Mouse (Mus musculus): ENCODE measurements around the gene Ndrg2. TPM values are rescaled to one million over a fixed set of nuclear protein-coding genes. Genes with fewer than 3 reads are reported as not detected.
"Not testable (repeated sequence)": the region's sequence is repeated elsewhere in the genome, so short reads cannot be mapped to it uniquely, and the experiment has no call there.

The Ndrg2 gene
- total and polyA plus RNA-seq, 2 experiments from 2014 or later, result 543 to 732 TPM

DNA sequence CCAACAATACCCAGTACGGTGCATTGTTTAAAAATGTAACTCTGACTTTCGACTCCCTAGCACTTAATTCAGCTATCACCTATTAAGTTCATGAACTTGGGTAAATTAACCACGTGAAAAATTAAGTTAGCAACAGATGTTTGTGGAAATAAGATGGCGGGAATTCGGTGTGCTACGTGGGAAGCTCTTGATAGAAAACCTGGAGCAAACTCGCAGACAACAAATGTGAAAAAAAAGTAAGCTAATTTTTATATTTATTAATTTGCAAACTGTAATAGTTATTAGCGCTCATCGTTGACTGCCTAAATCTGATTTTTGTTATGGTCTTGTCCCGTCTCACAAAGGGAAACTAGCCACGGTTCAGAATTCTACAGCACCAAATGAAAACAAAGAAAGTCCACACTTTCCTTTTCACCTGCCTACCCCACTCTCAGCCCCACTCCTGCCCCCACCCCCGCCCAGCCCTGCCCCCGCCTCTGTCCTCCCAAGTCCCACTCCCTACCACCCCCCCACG is 29.9 kb downstream of the Ndrg2 start:
- no peak for TF ChIP-seq CTCF (IDR thresholded peaks at IDR 0.05; ENCODE audit: low read depth)
- Histone ChIP-seq H3K4me2 (ENCODE audit: low read depth, low read length) (peak overlapping the region; percentile 64), H3K27ac (peak overlapping the region; percentile 60; the same call in 1 of the 2 replicates), H3K9ac (replicated peaks; ENCODE audit: low read length) (peak overlapping the region; percentile 46), H3K36me3 (ENCODE audit: insufficient read depth, low read length) (peaks cover 7% of the 10 kb centered on the region), H3K4me1 (ENCODE audit: insufficient read depth, low read length) (peaks cover 5% of the 10 kb centered on the region; the same call in 1 of the 2 replicates), H3K9me3 (ENCODE audit: low read length) (no peaks in the 10 kb centered on the region), H3K4me3 (ENCODE audit: low read length) (peak overlapping the region; percentile 61), H3K27me3 (ENCODE audit: insufficient read depth, low read length) (no peaks in the 10 kb centered on the region)
- ATAC-seq, result peak; percentile 0; the same call in 1 of the 2 replicates
- under 1% methylated on average over 14 of the region's 14 CpGs for WGBS
- DNase-seq (ENCODE audit: low spot score), result peak; percentile 57

- Histone ChIP-seq H3K27ac (peak overlapping the region; percentile 60; the same call in 1 of the 2 replicates), H3K27me3 (ENCODE audit: insufficient read depth, low read length) (no peaks in the 10 kb centered on the region), H3K4me2 (ENCODE audit: low read depth, low read length) (peak overlapping the region; percentile 64), H3K36me3 (ENCODE audit: insufficient read depth, low read length) (peaks cover 3% of the 10 kb centered on the region; the same call in 1 of the 2 replicates), H3K9ac (replicated peaks; ENCODE audit: low read length) (peak overlapping the region; percentile 46; the same call in 1 of the 2 replicates), H3K9me3 (ENCODE audit: low read length) (no peaks in the 10 kb centered on the region), H3K4me3 (ENCODE audit: low read length) (peak overlapping the region; percentile 61), H3K4me1 (ENCODE audit: insufficient read depth, low read length) (peaks cover 5% of the 10 kb centered on the region; the same call in 1 of the 2 replicates)
- TF ChIP-seq CTCF (IDR thresholded peaks at IDR 0.05; ENCODE audit: low read depth), result no peak; the same call in 1 of the 2 replicates
- DNase-seq (ENCODE audit: low spot score) (peak; percentile 87), ATAC-seq (peak; percentile 34)
- 0% methylated on average over 4 of the region's 4 CpGs for WGBS
Observed at GRCm38 (mm10) chr14:51883527-51884030, 30.4 kb downstream of the Ndrg2 start.

- no peak for ATAC-seq
- 89% methylated on average over 3 of the region's 3 CpGs for whole genome bisulfite sequencing
- Histone ChIP-seq H3K4me1 (ENCODE audit: insufficient read depth, low read length) (no peaks in the 10 kb centered on the region), H3K9ac (replicated peaks; ENCODE audit: low read length) (no peak overlapping the region), H3K4me3 (ENCODE audit: low read length) (no peak overlapping the region), H3K9me3 (ENCODE audit: low read length) (no peaks in the 10 kb centered on the region), H3K4me2 (ENCODE audit: low read depth, low read length) (no peak overlapping the region), H3K27me3 (ENCODE audit: insufficient read depth, low read length) (no peaks in the 10 kb centered on the region), H3K36me3 (ENCODE audit: insufficient read depth, low read length) (no peaks in the 10 kb centered on the region), H3K27ac (no peak overlapping the region)
- TF ChIP-seq CTCF (IDR thresholded peaks at IDR 0.05; ENCODE audit: low read depth), result no peak
- no peak for DNase-seq (ENCODE audit: low spot score)
Observed at GRCm38 (mm10) chr14:51877517-51877916, 36.4 kb downstream of the Ndrg2 start.

- Histone ChIP-seq H3K9ac (replicated peaks; ENCODE audit: low read length) (no peak overlapping the region), H3K4me1 (ENCODE audit: insufficient read depth, low read length) (no peaks in the 10 kb centered on the region), H3K27ac (no peak overlapping the region), H3K4me2 (ENCODE audit: low read depth, low read length) (no peak overlapping the region), H3K9me3 (ENCODE audit: low read length) (no peaks in the 10 kb centered on the region), H3K36me3 (ENCODE audit: insufficient read depth, low read length) (no peaks in the 10 kb centered on the region), H3K4me3 (ENCODE audit: low read length) (no peak overlapping the region), H3K27me3 (ENCODE audit: insufficient read depth, low read length) (no peaks in the 10 kb centered on the region)
- no peak for TF ChIP-seq CTCF (IDR thresholded peaks at IDR 0.05; ENCODE audit: low read depth)
- no peak for ATAC-seq
- no peak for DNase-seq (ENCODE audit: low spot score)
- 69% methylated on average over 9 of the region's 9 CpGs for WGBS
Observed at GRCm38 (mm10) chr14:51871741-51872140, 42.2 kb downstream of the Ndrg2 start.

GRCm38 (mm10) chr14:51870756-51871155 is 43.2 kb downstream of the Ndrg2 start:
- Histone ChIP-seq H3K4me1 (ENCODE audit: insufficient read depth, low read length) (no peaks in the 10 kb centered on the region), H3K4me3 (ENCODE audit: low read length) (no peak overlapping the region), H3K9me3 (ENCODE audit: low read length) (no peaks in the 10 kb centered on the region), H3K4me2 (ENCODE audit: low read depth, low read length) (no peak overlapping the region), H3K27ac (no peak overlapping the region), H3K27me3 (ENCODE audit: insufficient read depth, low read length) (no peaks in the 10 kb centered on the region), H3K36me3 (ENCODE audit: insufficient read depth, low read length) (no peaks in the 10 kb centered on the region), H3K9ac (replicated peaks; ENCODE audit: low read length) (no peak overlapping the region)
- no peak for ATAC-seq
- DNase-seq (ENCODE audit: low spot score), result no peak
- 71% methylated on average over 2 of the region's 2 CpGs for whole genome bisulfite sequencing
- TF ChIP-seq CTCF (IDR thresholded peaks at IDR 0.05; ENCODE audit: low read depth), result no peak

DNA sequence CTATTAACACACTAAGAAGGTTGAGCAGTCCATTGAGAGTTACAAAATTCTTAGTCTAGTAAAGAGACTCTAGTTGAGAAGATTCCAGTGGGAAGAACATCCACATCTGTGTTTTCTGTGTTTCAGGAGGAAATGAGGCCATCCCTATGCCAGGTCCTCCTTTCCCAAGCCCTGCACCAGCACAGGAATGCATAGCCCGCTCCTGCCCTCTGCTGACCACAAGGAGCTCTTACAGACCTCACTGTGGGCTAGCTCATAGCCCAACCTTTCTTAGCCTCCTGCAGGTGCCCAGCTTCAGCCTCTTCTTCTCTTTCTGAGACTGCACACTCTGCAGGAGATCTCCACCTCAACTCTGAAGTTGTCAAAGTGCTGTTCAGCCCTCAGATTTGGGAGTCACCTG is 50.4 kb downstream of the Ndrg2 start:
- H3K9ac ChIP-seq (replicated peaks; ENCODE audit: low read length); H3K9me3 ChIP-seq (ENCODE audit: low read length); H3K27ac ChIP-seq; H3K4me2 ChIP-seq (ENCODE audit: low read depth, low read length); H3K4me3 ChIP-seq (ENCODE audit: low read length); H3K36me3 ChIP-seq (ENCODE audit: insufficient read depth, low read length); H3K4me1 ChIP-seq (ENCODE audit: insufficient read depth, low read length); H3K27me3 ChIP-seq (ENCODE audit: insufficient read depth, low read length): not testable (repeated sequence)
- peak; percentile 51 for DNase-seq (ENCODE audit: low spot score)
- WGBS, result 0% methylated on average over 1 of the region's 1 CpGs
- ATAC-seq, result peak; percentile 72; the same call in 1 of the 2 replicates
- peak; percentile 73 for TF ChIP-seq CTCF (IDR thresholded peaks at IDR 0.05; ENCODE audit: low read depth)

GRCm38 (mm10) chr14:51855280-51855679 is 58.7 kb downstream of the Ndrg2 start:
- H3K27me3 ChIP-seq (ENCODE audit: insufficient read depth, low read length); DNase-seq (ENCODE audit: low spot score); H3K9me3 ChIP-seq (ENCODE audit: low read length); H3K36me3 ChIP-seq (ENCODE audit: insufficient read depth, low read length); H3K9ac ChIP-seq (replicated peaks; ENCODE audit: low read length); H3K4me3 ChIP-seq (ENCODE audit: low read length); H3K27ac ChIP-seq; H3K4me2 ChIP-seq (ENCODE audit: low read depth, low read length); H3K4me1 ChIP-seq (ENCODE audit: insufficient read depth, low read length); ATAC-seq: not testable (repeated sequence)
- WGBS, result 87% methylated on average over 7 of the region's 7 CpGs

Other genes starting within 250 kb of the Ndrg2 start
- not detected in 2 replicates for gene Gm17079, start 218.7 kb downstream of the Ndrg2 start, total RNA-seq (2014; rRNA removed)
- gene Gm17079, start 218.7 kb downstream of the Ndrg2 start, polyA plus RNA-seq (2015; fragmentation: Nextera tagmentation; extraction: Ambion mirVana), result not detected in 2 replicates
- not detected in 2 replicates for gene Gm5800, start 197.0 kb downstream of the Ndrg2 start, total RNA-seq (2014; rRNA removed)
- gene Gm5800, start 197.0 kb downstream of the Ndrg2 start, polyA plus RNA-seq (2015; fragmentation: Nextera tagmentation; extraction: Ambion mirVana), result not detected in 2 replicates
- not detected in 2 replicates for gene Ang4, start 140.6 kb downstream of the Ndrg2 start, total RNA-seq (2014; rRNA removed)
- not detected in 2 replicates for gene Ang4, start 140.6 kb downstream of the Ndrg2 start, polyA plus RNA-seq (2015; fragmentation: Nextera tagmentation; extraction: Ambion mirVana)
- not detected in 2 replicates for gene AY358078, start 114.1 kb downstream of the Ndrg2 start, total RNA-seq (2014; rRNA removed)
- gene AY358078, start 114.1 kb downstream of the Ndrg2 start, polyA plus RNA-seq (2015; fragmentation: Nextera tagmentation; extraction: Ambion mirVana), result not detected in 2 replicates
- gene Ear6, start 60.5 kb downstream of the Ndrg2 start, total RNA-seq (2014; rRNA removed), result not detected in 2 replicates
- gene Ear6, start 60.5 kb downstream of the Ndrg2 start, polyA plus RNA-seq (2015; fragmentation: Nextera tagmentation; extraction: Ambion mirVana), result not detected in 2 replicates
- gene Mettl17, start 29.3 kb downstream of the Ndrg2 start, total RNA-seq (2014; rRNA removed), result 33.1 and 41.9 TPM in 2 replicates
- gene Mettl17, start 29.3 kb downstream of the Ndrg2 start, polyA plus RNA-seq (2015; fragmentation: Nextera tagmentation; extraction: Ambion mirVana), result 61.8 and 72.5 TPM in 2 replicates
- gene Slc39a2, start 21.3 kb downstream of the Ndrg2 start, total RNA-seq (2014; rRNA removed), result 0.89 and 2.4 TPM in 2 replicates
- gene Slc39a2, start 21.3 kb downstream of the Ndrg2 start, polyA plus RNA-seq (2015; fragmentation: Nextera tagmentation; extraction: Ambion mirVana), result 0.61 and 0.64 TPM in 2 replicates
- gene Tppp2, start 4.3 kb upstream of the Ndrg2 start, total RNA-seq (2014; rRNA removed), result not detected in 2 replicates
- not detected in 2 replicates for gene Tppp2, start 4.3 kb upstream of the Ndrg2 start, polyA plus RNA-seq (2015; fragmentation: Nextera tagmentation; extraction: Ambion mirVana)
- gene Rnase13, start 8.6 kb upstream of the Ndrg2 start, total RNA-seq (2014; rRNA removed), result not detected in 2 replicates
- not detected in 2 replicates for gene Rnase13, start 8.6 kb upstream of the Ndrg2 start, polyA plus RNA-seq (2015; fragmentation: Nextera tagmentation; extraction: Ambion mirVana)
- 113 and 124 TPM in 2 replicates for gene Arhgef40, start 70.6 kb upstream of the Ndrg2 start, total RNA-seq (2014; rRNA removed)
- gene Arhgef40, start 70.6 kb upstream of the Ndrg2 start, polyA plus RNA-seq (2015; fragmentation: Nextera tagmentation; extraction: Ambion mirVana), result 56.4 and 61.8 TPM in 2 replicates
- not detected in 2 replicates for gene Tmem253, start 101.5 kb upstream of the Ndrg2 start, total RNA-seq (2014; rRNA removed)
- 0.51 and 0.53 TPM in 2 replicates for gene Tmem253, start 101.5 kb upstream of the Ndrg2 start, polyA plus RNA-seq (2015; fragmentation: Nextera tagmentation; extraction: Ambion mirVana)
- 91.7 and 98.7 TPM in 2 replicates for gene Zfp219, start 106.6 kb upstream of the Ndrg2 start, total RNA-seq (2014; rRNA removed)
- gene Zfp219, start 106.6 kb upstream of the Ndrg2 start, polyA plus RNA-seq (2015; fragmentation: Nextera tagmentation; extraction: Ambion mirVana), result 25.8 and 31.0 TPM in 2 replicates
- not detected in 2 replicates for gene Olfr221, start 128.3 kb upstream of the Ndrg2 start, total RNA-seq (2014; rRNA removed)
- gene Olfr221, start 128.3 kb upstream of the Ndrg2 start, polyA plus RNA-seq (2015; fragmentation: Nextera tagmentation; extraction: Ambion mirVana), result not detected in 2 replicates
- 69.5 and 78.6 TPM in 2 replicates for gene Hnrnpc, start 189.9 kb upstream of the Ndrg2 start, total RNA-seq (2014; rRNA removed)
- gene Hnrnpc, start 189.9 kb upstream of the Ndrg2 start, polyA plus RNA-seq (2015; fragmentation: Nextera tagmentation; extraction: Ambion mirVana), result 285 and 291 TPM in 2 replicates
- gene Rpgrip1, start 196.5 kb upstream of the Ndrg2 start, total RNA-seq (2014; rRNA removed), result 2.9 and 10.9 TPM in 2 replicates
- 53.4 and 53.7 TPM in 2 replicates for gene Rpgrip1, start 196.5 kb upstream of the Ndrg2 start, polyA plus RNA-seq (2015; fragmentation: Nextera tagmentation; extraction: Ambion mirVana)

Data from hindbrain, postnatal 0 days (tissue).